Mouse (Mus musculus) bone marrow macrophage, adult 2 months (primary cell): ENCODE results near the gene Gm43951.

Experiments
- CTCF ChIP-seq: IDR thresholded peaks from 2 replicates; pipeline ENCODE4 v1.5.1; 2012; ENCODE audit warnings: low read depth, mild to moderate bottlenecking, low read length, moderate library complexity
- POLR2A ChIP-seq: IDR thresholded peaks from 2 replicates; pipeline ENCODE4 v1.6.1; 2012; ENCODE audit warnings: mild to moderate bottlenecking, low read depth, low read length, borderline replicate concordance

GRCm38 (mm10) chr11:72163198-72163597 is 43.4 kb downstream of the Gm43951 start:
- TF ChIP-seq POLR2A (no peak), CTCF (no peak)
